Mouse (Mus musculus) CD8-positive naive resting alpha-beta T cell, adult 2 months (primary cell): ENCODE results near the gene Btbd35f23.
"Not testable (repeated sequence)": the region's sequence is repeated elsewhere in the genome, so short reads cannot be mapped to it uniquely, and the experiment has no call there.

Source experiments
- DNase-seq, 2 experiments: peaks; one replicate each; pipeline ENCODE4 v3.0.0; 2022; ENCODE audit warnings: low read depth in 2 of 2, low spot score in 2 of 2

The Btbd35f23 gene

DNA sequence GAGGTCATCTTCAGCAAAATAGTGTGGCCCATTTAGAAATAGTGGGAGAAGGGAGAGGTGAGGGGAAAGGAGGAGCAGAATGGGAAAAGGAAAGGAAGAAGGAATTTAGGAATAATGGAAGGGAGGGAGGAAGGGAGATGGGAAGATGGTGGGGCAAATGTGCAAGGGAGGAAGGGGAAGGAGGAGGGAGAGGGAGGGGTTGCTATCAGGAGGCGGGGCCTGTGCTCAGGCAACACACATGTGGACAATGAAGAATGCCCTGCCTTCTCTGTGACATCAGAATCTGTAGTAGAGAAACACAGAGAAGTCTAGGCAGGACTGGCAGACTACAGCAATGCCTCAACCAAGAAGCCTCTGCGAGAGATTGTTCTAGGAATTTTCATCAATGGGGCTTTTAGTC, at the start of gene Btbd35f23:
Btbd35f23 (plus strand) TSS at position 301 of the 400 bp plus-strand sequence.
- DNase-seq = not testable (repeated sequence)
